Mouse (Mus musculus) kidney, adult 2 months (tissue): ENCODE results near the gene Gcfc2.
A peak's percentile ranks its signal among the peaks of the same experiment; 100 is the strongest.

Source experiments
- CTCF ChIP-seq: fragments of 200-500 bp; conservative IDR thresholded peaks from 2 replicates; pipeline ENCODE4 v1.5.1; 2011; ENCODE audit warnings: low read depth, mild to moderate bottlenecking, control low read depth, low read length, moderate library complexity, mixed read lengths; ENCODE audit not compliant: insufficient read depth, insufficient read length
- POLR2A ChIP-seq: fragments of 200-500 bp; IDR thresholded peaks from one replicate; pipeline ENCODE4 v1.6.1; 2011; ENCODE audit warnings: low read depth, low read length, control low read depth

GRCm38 (mm10) chr6:81956399-81956798 lies 32.9 kb downstream of the Gcfc2 start:
- TF ChIP-seq CTCF (peak; percentile 29; the same call in 1 of the 2 replicates), POLR2A (no peak)
